Mouse (Mus musculus): ENCODE measurements around the gene Rdh16f1.
"Not testable (repeated sequence)": the region's sequence is repeated elsewhere in the genome, so short reads cannot be mapped to it uniquely, and the experiment has no call there.

The Rdh16f1 gene

DNA sequence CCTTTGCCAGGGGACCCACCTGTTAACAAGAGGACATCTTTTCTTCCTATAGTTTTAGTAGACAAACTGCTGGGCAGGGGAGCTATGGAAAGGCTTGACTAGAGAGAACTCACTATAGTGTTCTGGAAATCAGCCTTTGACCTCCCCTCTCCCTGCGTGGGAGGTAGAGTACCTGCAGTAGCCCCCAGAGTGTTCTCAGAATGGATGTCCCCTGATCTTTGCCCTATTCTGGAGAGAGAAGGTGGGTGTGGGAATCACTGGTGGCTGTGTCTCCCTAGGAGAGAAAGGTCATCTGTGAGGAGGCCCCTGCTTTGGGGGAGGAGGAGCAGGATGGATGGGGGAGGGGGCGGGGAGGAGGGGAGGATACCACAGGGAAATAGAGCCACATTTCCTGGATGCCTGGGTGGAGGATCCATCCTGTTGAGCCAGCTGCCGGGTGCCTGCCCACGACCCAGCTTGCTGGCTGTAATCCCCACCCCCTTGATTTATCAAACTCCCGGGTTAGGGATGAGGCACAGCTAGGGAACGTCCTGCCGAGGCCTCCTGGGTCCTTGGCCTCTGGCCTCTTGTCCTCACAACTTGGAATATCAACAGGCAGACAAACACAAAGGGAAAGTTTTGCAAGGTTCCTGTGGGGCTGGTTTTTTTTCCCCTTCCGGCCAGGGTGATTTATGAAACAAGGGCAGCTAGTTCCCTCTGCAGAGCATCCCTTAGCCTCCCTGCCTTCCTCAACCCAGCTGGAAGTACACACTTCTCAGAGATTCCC lies 10.6 kb upstream of the Rdh16f1 start:
- no peak for DNase-seq (ENCODE audit: low read depth in 2 of 2, low spot score in 2 of 2)

DNA sequence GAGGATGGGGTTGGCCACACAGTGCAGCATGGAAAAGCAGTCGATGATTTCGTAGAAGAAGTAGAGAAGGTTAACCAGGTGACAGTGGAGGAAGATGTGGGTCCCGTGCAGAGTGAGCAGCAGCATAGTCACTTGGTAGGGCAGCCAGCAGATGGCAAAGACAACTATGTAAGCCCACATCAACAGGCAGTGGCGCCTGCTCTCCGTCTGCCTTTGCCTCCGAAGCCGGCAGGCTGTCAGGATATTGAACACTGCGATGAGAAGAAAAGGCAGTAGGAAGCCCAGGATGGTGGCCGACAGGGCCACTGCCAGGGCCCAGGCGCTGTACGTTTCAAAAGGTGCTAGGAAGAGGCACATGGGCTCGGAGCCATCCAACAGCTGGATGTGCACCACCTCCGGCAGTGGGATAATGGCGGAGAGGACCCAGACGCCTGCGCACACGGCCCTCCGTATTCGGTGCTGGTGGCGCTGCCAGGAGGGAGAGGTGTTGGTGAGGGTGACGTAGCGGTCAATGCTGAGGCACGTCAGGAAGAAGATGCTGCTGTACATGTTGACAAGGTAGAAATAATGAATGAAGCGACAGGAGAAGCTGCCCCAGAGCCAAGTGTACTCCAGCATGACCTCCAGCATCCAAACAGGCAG lies 9.3 kb upstream of the Rdh16f1 start:
- DNase-seq (ENCODE audit: low read depth in 2 of 2, low spot score in 2 of 2): no peak

DNA sequence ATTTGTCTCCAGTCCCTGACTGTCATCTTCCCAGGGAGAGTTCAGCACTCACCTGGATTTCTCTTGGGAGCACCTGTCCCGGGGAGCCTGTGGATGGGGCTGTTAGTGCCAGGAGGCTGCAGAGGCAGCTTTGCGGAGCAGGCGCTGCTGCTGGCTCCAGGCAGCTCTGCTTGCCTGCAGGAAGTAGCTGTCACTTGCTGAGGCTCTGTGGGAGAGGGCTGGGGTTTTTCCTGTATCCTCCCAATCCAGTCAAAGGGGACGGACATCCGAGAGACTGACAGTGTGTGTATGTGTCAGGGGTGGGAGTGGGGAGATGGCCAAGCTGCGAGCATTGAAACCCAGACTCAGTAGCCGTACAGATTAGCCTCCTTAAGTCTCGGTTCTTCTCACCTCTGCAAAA lies 8.0 kb upstream of the Rdh16f1 start, which contains the start of gene Gpr182:
Gpr182 (minus strand) TSS at position 185 of the 400 bp plus-strand sequence.
- no peak for DNase-seq (ENCODE audit: low read depth in 2 of 2, low spot score in 2 of 2)

DNA sequence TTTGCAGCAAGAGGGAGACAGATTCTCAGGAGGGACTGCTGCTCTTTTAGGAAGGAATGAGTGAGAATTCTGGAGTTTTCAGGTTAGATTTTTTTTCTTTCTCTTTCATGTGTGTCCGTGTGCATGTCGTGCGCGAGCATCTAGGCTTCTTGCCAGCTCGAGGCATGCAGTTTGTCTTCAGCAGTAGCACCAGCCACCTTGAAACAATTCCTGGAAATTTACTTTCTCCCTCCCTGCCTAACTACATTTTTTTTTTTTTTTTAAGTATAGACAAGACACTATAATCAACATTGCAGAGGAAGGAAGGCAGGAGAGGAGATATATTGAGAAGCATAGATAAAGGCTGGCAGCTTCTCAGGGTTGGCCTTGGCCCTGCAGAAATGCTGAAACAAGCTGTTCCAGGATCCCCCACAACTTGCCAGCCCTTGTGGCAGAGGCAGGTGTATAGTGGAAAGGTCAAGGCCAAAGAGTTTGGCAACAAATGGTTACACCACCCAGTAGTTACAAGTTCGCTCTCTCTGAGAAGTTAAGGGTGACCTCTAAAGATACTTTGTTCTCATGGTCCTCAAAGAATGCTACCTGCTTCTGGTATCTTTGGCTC lies 4.9 kb upstream of the Rdh16f1 start:
- DNase-seq (ENCODE audit: low read depth in 2 of 2, low spot score in 2 of 2): no peak

DNA sequence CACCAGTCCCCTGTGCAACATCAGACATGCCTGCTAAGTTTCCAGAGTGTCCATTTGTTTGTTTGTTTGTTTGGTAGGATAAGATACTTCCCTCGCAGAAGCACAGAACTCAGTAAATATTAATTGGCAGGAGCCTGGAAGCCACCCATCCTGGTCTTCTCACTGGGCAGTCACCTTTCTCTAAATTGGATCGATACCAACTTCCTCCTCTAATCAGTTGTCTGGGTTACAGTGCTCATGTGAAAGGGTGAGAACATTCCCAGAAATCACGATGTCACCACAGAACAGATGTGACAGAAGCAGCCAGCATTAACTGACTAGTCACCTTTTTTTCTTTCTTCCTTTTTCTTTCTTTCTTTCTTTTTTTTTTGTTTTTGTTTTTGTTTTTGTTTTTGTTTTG lies 4.3 kb upstream of the Rdh16f1 start:
- no peak for DNase-seq (ENCODE audit: low read depth in 2 of 2, low spot score in 2 of 2)

DNA sequence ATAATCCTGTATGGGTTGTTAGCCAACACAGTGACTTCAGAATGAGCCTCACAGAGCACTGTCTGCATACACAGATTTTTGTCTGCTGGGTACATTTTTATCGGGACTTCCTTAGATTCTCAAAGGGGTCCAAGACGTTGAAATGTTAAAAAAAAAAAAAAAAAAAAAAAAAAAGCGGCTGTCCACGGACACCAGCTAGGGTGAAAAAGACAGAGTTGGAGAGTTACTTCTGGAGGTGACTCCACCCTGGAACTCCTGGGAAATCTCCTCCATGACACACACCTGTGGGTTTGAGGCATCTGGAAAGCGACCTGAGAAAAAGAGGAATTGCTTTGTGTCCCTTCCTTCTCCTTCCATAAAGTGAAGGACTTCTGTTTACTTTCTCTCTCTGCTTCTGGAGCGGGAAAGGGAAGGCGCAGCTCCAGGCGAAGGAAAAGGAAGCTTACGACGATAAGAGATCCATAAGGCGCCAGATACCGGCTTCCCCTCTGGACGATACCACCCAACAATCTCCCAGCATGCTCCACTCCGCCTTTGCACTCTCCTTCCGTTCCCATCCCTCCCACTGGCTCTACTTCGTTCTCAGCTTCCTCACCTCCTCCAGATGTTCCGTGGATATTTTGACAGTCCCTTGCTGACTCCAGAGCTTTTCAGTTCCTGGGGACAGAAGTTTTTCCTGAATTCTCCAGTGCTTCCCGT lies 3.7 kb upstream of the Rdh16f1 start:
- DNase-seq (ENCODE audit: low read depth in 2 of 2, low spot score in 2 of 2): no peak

DNA sequence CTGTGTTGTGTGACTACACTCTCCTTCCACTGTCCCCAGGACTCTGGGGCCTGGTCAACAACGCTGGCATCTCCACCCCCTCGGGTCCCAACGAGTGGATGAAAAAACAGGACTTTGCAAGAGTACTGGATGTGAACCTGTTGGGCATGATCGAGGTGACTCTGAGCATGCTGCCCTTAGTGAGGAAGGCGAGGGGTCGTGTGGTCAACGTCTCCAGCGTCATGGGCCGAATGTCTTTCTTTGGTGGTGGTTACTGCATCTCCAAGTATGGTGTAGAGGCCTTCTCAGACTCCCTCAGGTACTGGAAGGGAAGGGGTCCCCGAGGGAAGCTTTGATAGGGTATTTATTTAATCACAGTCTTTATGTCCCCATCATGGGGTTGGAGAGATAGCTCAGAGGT lies 3.3 kb downstream of the Rdh16f1 start:
- DNase-seq (ENCODE audit: low read depth in 2 of 2, low spot score in 2 of 2): not testable (repeated sequence)

DNA sequence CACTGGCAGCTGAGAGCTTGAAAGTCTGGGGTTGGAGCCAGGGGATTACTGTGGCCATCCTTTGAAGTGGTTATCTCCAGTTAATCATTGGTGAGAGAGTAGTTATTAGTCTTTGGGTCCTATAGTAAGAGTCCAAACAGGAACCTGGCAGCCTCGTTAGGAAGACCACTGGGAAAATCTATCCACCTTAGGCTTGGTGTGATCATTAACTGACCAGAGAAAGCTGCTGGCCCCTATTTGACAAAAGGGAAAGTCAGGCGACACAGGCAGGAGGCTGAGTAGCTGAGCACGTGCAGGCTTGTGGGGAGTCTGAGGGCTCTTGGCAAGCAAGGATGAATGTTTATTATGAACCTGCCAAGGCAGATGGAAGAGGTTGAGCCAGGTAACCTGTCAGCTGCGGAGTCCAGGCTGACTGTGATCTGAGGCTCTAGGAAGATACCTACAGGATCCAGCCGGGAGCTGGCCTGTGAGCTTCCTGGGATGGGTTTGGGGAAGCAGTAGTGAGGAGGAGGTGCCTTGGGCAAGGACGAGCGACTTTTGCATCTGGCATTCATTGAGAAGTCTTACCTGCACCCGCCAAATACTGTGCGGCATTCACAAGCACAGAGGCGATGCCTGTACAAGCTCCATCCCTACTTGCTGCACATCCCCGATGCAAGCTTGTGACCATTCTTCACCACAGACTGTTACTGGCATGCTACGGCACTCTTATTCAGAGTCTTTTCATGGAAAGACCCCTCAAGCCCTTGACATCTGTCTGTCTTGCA lies 4.5 kb downstream of the Rdh16f1 start:
- DNase-seq (ENCODE audit: low read depth in 2 of 2, low spot score in 2 of 2): no peak

DNA sequence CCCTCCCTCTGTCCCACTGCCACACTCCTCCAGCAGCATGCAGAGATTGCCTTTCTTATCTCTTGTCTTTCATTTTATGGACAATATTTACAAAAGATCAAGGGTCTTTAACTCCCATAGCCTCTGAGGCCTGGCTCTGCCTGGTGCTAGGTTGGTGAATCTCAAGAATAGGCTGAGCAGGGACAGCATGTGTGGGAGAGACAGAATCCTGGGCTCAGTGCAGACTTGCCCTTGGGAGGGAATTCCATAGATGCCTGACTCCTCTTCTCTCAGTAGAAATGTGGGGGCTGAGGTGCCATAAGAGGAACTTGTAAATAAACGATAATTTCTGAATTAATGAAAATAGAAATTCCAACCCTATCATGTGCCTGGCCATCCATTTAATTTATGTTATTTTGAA lies 7.0 kb downstream of the Rdh16f1 start:
- no peak for DNase-seq (ENCODE audit: low read depth in 2 of 2, low spot score in 2 of 2)

DNA sequence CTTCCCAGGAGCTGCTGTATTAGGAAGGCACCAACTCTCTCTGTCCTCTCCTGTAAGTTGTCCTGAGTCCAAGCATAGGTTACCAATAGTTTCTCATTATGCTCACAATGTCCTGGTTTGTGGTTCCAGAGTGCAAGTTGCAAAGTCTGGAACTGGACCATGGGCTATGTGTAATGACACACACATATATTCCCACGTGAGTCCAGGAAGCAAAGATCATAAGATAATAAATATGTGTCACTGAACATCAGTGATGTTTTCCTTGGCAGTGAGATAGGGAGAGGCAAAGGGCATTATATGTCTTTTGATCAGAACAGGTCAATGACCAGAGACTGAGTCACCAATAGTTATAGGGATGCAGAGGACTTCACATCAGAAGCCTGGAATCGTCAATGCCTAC lies 16.4 kb downstream of the Rdh16f1 start, which contains the start of gene Rdh9:
Rdh9 (plus strand) TSS at position 376 of the 400 bp plus-strand sequence.
- DNase-seq (ENCODE audit: low read depth in 2 of 2, low spot score in 2 of 2): no peak

DNA sequence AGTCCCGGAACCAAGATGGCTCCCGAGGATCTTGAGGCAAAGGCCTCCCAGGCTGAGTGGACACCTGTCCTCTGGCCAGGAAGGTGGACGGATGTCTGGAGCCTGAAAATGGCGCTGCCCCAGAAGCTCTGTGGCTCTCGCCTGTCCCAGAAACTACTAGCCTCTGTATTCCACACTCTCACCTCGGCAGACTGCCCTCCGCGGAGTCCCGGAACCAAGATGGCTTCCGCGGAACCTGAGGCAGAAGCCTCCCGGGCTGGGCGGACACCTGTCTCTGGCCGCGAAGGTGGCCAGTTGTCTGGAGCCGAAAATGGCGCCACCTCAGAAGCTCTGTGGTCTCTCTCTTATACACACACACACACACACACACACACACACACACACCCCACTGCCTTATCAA lies 22.7 kb downstream of the Rdh16f1 start:
- DNase-seq (ENCODE audit: low read depth in 2 of 2, low spot score in 2 of 2): not testable (repeated sequence)

DNA sequence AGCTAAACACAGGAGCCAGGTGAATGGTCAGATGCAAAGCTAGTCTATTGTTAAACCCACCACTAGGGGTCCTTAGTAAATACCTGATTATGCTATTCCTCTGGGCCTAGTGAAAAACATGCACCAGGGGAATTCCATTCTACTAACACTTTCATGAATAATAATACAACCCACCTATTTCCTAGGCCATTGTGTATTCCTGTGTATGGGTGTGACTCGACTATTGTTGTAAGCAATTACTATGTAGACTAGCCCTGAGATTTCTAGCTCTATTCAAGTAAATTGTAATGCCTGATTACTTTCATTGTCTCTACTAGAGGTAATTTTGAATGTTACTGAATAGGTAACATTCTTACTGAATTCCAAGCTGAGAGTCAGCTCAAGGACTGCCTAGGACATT lies 25.8 kb downstream of the Rdh16f1 start:
- DNase-seq (ENCODE audit: low read depth in 2 of 2, low spot score in 2 of 2): not testable (repeated sequence)

DNA sequence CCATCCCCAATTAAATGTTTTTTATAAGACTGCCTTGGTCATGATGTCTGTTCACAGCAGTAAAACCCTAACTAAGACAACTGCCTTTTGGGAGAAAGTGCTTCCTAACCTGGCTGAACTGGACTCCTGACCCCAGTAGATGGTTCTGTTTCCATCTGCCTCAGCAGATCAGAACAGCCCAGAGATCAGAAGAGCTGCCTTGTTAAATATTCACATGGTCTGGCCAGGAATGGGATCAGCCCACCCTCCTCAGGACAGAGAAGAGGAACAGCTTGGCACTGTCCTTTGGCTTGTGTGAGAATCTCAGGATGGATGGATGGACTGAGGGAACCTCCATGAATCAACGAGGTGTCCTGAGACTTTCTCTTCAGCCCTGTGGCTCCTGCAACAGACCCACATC lies 39.7 kb downstream of the Rdh16f1 start:
- no peak for DNase-seq (ENCODE audit: low read depth in 2 of 2, low spot score in 2 of 2)

DNA sequence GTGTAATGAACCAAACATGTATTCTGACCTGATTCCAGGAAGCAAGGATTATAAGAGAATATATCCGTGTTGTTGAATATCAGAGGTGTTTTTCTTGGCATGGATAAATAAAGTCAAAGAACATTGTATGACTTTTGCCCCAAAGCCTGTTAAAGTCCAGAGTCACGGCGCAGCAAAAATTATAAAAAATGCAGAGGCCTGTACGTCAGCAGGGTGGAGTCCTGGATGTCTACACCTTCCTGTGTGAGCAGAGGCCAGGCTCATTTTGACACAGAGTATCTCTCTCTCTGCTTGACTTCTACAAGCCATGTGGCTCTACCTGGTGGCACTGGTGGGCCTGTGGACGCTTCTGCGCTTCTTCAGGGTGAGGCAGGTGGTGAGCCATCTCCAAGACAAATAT lies 41.3 kb downstream of the Rdh16f1 start, which contains the start of gene Rdh16:
Rdh16 (plus strand) TSS at position 262 of the 400 bp plus-strand sequence.
- no peak for DNase-seq (ENCODE audit: low read depth in 2 of 2, low spot score in 2 of 2)

DNA sequence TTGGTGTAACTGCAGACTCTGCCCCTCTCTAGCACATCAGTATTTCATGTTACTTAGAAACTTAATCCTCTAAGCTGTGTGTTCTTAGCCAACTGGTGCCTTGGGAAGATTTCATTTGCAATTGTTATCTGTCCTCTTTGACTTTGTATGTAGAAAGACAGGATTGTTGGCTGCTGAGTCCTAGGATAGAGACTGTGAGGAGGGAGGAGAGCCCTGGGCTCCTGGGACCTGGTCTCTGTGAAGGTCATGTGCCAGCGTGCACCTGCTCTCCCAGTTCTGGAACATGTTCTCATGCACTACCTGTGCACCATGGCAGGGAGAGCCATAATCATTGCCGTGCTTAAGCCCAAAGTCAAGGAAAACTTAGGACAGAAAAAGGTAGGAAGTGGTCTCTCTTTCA lies 42.0 kb downstream of the Rdh16f1 start:
- DNase-seq (ENCODE audit: low read depth in 2 of 2, low spot score in 2 of 2): no peak

DNA sequence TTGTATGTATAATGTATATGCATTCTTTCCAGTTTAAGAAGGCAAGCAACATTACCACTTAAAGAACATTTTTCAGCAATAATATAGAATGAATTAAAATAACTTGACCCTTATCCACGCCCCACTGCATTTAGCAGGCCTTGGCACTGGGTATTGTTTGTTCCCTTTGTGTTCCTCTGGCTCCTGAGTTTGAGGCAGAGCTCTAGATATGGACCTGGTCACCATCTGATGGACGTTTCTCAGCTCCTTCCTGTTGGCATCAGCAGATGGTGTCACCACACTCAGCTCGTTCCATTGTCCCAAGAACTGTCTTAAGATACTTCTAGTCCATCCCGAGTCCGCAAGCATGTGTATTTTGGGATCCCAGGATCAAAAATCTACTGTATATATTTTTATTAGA lies 42.6 kb downstream of the Rdh16f1 start:
- DNase-seq (ENCODE audit: low read depth in 2 of 2, low spot score in 2 of 2): no peak

DNA sequence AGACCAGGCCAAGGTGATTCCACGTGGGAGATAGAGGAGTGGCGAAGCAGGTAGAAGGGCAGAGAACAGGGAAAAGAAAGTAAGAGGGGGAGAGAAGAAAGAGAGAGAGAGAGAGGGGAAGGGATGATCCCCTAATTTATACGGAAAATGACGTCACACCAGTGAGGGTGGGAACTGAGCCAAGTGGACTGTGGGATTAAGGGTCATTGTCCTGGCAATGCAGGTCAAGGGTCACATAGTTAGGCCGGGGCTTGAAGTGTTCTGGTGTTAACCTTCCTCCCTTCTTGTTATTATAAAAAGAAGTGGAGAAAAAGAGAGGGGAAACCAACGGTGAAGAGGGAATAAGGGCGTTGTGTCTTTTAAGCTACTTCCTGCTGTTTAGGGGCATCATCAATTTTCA lies 44.8 kb downstream of the Rdh16f1 start:
- no peak for DNase-seq (ENCODE audit: low read depth in 2 of 2, low spot score in 2 of 2)

DNA sequence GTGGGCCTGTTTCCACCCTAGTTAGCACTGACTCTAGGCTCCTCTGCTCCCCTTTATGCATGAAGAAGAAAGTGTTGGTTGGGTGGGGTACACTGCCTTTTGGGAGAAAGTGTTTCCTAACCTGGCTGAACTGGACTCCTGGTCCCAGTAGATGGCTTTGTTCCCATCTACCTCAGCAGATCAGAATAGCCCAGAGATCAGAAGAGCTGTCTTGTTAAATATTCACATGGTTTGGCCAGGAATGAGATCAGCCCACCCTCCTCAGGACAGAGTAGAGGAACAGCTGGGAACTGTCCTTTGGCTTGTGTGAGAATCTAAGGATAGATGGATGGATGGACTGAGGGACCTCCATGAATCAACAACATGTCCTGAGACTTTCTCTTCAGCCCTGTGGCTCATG lies 56.3 kb downstream of the Rdh16f1 start:
- DNase-seq (ENCODE audit: low read depth in 2 of 2, low spot score in 2 of 2): no peak

DNA sequence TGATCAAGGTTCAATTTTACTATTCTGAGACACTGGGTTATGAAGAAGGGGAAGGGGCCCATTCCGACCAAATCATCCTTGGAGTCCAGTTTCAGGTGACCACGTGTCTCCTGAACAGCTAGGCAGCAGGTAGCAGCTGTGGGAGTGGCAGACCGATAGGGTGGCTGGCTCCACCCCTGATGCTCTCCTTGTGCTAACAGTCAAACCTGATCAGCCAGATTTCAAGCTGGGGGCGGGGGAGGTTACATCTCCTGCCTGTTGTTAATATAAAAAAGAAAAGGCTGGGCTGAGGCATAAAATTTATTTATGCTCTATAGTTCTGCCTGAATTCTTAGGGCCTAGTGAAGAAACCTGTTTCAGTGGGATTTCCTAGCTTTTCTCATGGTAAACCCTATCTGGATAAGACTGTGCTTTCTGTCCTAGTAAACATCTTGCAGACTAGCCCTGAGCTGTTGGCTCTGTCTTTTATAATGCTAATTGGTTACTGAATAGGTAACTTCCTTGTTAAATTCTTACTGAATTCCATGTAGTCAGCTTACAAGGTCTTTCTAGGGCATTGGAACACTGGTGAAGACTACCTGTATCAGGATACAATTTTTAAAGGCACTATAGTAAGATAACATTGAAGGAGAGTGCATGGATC lies 57.8 kb downstream of the Rdh16f1 start:
- DNase-seq (ENCODE audit: low read depth in 2 of 2, low spot score in 2 of 2): not testable (repeated sequence)

DNA sequence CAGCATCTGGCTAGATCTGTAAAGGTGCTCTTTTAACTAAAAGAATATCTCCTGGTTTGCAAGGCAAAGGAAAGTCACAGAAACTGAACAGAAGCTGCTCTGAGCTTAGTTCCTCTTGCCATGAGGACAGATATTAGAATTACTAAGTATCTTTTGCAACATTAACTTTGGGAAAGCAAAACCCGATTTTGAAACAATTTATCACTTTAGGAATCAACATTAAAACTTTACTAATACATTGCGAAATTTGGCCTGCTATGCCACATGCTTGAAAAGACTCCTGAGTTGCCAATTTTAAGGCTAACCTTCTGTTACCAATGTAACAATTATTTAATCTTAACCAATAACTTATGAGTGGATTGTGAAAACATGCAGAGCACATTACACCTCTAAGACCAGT lies 62.2 kb downstream of the Rdh16f1 start:
- not testable (repeated sequence) for DNase-seq (ENCODE audit: low read depth in 2 of 2, low spot score in 2 of 2)
